Mouse (Mus musculus) embryo, embryonic 11 days (tissue): ENCODE measurements around the gene Prl8a8.
A peak's percentile ranks its signal among the peaks of the same experiment; 100 is the strongest.

ENCODE experiments used
- DNase-seq: peaks from one replicate; pipeline ENCODE4 v3.0.0-alpha.2; 2015

The Prl8a8 gene

GRCm38 (mm10) chr13:27513117-27513516, at the start of gene Prl8a8:
TSS of gene Prl8a8 (minus strand) at chr13:27513217.
- DNase-seq = no peak

GRCm38 (mm10) chr13:27553336-27553735, 40.3 kb upstream of the Prl8a8 start:
- no peak for DNase-seq

DNA sequence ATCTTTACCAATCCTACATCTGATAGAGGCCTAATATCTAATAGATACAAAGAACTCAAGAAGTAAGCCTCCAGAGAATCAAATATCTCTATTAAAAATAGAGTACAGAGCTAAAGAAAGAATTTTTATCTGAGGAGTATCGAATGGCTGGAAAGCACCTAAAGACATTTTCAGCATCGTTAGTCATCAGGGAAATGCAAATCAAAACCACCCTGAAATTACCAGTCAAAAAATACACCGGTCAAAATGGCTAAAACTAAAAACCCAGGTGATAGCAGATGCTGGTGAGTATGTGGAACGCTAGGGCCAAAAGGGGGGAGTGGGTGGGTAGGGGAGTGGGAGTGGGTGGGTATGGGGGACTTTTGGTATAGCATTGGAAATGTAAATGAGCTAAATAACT, 10.1 kb upstream of the Prl8a8 start:
- no peak for DNase-seq

DNA sequence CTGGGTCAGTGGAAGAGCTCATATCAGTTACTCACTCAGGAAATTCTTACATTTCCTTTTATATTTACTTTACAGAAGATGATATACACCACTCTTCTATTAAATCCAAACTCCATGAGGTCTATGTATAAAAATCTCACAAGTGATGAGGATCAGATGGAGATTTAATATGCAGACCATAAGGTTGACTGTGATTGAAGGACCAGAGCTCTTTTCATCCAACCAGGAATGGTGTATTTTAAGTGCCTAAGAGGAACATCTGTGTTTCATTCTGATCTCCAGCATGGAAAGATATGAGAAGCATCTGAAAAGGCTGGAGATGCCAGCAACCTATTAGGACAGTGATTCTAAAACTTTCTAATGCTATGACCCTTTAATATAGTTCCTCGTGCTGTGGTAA, 5.4 kb downstream of the Prl8a8 start:
- peak; percentile 8 for DNase-seq
